Mouse (Mus musculus) activated CD4-positive, CD25-positive, alpha-beta regulatory T cell, adult 4 months (primary cell): ENCODE measurements around the gene Mov10. TPM values are rescaled to one million over a fixed set of nuclear protein-coding genes. Genes with fewer than 3 reads are reported as not detected.
A peak's percentile ranks its signal among the peaks of the same experiment; 100 is the strongest.

ENCODE experiments used
- ATAC-seq: one replicate; pipeline ENCODE4 v1.8.0; 2017
- polyA plus RNA-seq, 2 experiments: library from polyadenylated mRNA; unstranded; fragments of 100-300 nt; shearing (Covaris generic); gene quantifications; one replicate each; pipeline ENCODE4 v1.2.1; 2017

The Mov10 gene
- polyA plus RNA-seq, 2 experiments from 2014 or later = 16.2 to 34.8 TPM

GRCm38 (mm10) chr3:104805539-104805938 is 12.8 kb downstream of the Mov10 start:
- no peak for ATAC-seq

DNA sequence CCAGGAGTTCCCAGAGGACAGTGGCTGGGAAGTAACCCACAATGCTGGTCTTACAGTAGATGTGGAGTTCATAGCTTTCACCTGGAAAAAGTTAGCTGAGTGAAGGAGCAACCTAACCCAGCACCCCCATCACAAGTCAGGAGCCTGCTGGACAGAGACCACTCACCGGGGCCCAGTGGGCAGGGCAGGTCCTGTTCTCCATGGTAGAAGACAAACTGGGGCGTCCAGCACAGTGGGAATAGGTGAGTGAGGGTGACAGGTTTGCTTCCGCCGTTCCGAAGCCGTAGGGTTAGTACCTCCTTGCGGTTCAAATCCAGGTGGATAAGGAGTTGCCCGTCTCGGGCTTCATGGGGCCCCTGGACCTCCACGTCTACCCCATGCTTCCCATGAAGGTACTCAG is 14.1 kb downstream of the Mov10 start:
- ATAC-seq = no peak

DNA sequence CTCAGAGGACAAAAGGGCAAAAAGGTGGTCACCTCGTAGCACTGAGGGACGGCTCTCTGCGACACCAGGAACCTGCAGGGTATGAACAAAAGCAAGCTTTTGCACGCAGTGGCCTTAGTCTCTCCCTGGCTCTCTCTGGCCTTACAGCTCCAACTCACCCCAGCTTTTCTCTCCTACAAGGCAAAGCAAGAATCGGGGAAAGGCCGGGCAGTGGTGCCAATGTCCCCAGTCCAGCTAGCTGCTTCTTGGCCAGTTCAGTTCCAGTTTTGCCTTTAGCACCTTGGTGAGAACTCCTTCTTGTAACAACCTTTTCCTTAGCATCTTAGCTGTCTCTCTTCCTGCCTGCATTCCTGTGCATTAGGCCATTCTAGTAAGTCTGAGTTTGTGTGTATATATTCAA is 16.9 kb downstream of the Mov10 start:
- no peak for ATAC-seq

DNA sequence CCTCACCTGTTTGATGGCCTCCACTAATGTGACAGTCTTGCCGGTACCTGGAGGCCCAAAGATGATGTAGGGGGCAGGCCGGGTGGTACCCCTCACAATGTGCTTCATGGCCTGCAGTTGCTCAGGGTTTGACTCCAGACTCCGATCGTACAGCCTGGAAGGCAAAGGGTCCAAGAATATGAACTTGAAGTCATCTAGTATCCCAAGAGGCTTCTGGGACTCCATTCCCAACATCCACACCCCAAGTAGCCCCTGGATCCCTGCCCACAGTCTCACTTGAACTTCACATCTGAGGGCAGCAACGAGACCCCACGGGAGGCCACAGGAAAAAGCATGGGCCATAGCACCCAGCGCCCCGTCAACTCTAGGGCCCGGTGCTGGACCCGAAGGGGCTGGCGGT is 17.7 kb downstream of the Mov10 start:
- no peak for ATAC-seq

DNA sequence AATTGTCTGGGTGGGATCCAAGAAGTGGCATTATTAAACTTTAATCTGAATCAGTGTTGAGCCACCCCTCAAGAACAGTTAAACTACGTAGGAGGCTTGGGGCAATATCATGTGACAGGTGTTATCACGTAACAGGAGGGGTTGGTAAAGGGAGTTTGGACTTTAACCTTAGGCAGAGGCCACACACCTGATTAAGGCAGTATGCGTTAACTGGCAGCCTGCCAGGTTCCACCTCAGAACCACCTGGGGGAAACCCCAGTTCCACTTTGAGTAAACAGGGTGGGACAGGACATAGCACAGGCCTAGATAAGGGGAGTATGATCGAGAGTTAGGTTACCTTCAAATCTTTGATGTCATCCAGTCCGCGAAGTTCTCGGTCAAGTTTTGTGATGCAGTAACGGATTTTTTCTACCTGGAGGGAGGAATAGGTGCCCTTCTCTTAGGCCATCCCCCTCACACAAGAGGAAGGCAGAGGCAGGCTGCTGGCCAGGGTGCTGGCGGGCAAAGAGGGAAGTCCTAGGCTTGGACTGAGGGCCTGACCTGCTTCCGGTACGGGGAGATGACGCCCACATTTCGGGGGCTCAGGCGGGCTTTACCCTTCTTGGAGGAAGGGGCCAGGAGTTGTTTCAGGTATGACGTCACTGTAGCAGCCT is 21.8 kb downstream of the Mov10 start:
- ATAC-seq = peak; percentile 77

DNA sequence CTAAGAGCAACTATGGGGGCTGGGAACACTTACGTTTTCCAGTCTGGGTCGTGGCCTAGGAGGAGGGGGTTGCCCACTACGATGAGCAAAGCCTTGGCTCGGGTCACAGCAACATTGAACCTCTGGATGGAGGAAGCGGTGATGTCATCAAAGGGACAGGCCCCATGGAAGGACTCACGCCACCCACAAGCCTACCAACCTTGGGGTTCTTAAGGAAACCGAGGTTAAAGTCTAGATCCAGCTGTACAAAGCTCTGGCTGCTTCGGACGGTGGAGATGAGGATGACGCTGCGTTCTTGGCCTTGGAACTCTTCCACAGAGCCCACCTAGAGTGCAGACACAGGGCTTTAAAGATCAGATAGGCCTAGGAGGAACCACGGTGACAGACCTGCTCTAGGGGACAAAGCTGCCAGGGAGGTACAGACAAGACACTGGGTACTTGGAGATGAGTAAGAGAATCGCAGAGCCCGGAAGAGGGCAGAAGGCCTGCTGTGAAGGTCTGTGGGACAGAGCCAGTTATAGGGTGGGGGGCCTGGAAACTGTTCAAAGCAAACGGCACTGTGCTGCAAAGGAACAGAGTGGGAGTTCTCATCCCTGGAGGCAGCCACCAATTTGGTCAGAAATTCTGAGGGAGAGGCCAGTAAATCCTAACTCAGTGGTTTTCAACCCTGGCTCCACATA is 22.6 kb downstream of the Mov10 start:
- ATAC-seq = no peak

DNA sequence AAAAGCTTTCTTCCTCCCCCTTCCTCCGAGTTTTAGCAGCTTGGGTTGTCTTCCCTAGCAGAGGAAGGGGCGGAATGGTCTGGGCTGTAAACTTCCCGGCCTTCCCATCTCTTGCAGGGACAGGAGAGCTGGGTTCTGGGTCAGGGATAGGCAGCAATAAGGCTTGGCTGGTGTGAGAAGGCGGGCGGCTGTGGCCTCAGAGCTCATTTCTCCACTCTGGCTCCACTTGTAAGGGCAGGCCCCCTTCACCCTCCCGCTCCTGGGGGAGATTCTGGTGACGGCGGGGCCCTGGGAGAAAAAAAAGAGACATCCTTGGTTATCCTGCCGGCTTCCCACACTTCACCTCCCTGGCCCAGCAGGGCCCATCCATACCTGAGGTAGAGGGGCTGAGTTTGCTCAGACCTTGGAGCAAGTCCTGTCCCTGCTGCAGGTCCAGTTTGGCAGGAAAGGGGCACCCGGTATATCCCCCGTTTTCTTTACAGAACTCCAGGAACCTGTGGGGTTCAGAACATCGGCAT is 23.4 kb downstream of the Mov10 start:
- ATAC-seq = no peak

DNA sequence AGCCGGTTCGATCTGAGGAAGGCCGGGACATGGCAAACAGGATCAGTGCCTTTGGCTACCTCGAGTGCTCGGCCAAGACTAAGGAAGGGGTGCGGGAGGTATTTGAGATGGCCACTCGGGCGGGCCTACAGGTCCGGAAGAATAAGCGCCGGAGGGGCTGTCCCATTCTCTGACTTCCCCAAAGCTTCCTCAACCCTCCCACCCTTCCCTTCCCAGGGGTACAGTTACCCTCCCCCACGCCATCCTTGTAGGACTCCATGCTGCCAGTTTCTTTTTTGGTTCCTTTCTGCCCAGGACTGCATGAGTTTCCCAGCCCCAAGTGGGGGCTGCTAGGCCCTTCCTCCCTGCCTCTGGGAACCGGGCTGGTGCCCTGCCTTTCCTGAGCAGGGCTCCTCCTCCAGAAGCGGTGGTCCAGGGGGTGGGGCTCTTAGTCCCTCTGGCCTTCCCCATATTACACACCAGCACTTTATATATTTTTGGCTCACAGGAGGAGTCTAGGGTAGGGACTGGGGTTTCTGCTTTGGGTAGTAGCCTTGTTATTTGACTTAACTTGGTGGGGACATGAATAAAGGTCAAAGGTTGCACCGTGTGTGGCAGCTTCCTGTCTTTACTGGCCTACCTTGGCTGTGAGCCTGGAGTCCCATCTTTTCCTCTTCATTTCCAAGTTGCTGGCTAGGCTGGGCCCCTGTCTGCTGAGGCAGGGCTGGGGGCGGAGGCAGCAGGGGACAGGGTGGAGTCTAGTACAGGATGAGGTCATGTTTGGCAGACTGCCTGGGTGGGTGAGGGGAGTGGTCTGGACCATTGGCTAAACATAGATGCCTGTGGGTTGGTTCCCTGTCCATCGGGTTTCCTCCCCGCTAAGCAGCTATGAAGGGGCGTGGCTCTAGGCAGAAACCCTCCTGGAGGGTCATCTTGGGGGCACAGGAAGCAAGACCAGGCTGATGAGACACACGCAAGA is 24.2 kb downstream of the Mov10 start:
- peak; percentile 30 for ATAC-seq

GRCm38 (mm10) chr3:104792360-104793270 is 25.7 kb downstream of the Mov10 start:
- no peak for ATAC-seq

GRCm38 (mm10) chr3:104791671-104792070 is 26.7 kb downstream of the Mov10 start:
- ATAC-seq = no peak

DNA sequence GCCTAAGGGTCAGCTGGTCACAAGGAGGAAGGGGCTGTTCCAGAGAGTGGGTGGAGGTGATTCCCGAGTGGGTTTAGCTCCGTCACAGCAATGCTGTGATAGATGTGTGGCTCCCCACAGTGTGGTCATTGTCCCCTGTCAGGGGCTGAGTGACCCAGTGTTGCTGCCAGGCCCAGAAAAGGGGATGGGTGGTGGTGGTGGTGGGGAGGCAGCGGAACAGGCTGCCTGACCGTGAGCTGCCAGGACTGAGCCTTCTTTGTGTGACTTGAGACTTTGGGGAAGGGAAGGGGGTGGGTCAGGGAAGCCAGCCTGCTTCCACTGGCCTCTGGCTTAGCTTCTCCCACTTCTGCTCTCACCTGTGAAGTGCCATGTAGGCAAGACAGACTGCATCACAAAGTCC is 27.3 kb downstream of the Mov10 start:
- ATAC-seq = no peak

DNA sequence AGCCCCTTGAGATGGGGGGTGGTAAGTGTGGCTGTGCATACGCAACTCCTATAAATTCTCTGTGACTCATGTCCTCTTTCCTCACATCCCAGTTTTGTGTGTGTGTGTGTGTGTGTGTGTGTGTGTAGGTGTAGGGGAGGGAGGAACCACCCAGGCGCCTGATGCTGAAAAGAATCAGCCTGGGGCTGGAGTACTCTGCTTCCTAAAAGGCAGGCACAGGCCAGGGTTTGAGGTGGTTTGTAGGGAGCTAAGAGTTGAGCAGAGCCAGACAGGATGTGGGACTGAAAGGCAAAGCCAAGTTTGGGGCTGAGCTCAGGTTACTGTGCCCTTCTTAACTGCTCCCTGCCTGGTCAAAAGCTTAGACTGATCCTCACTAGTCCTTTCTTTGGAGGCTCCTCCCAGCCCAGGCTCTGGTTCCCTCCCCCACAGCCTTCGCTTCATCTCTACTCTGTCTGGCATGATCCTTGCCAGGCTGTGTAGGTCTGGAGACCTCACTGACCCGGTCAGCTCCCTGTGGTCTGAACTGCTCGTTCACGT is 27.9 kb downstream of the Mov10 start:
- ATAC-seq = no peak

- ATAC-seq = no peak
Observed at GRCm38 (mm10) chr3:104789822-104790221, 28.5 kb downstream of the Mov10 start.

GRCm38 (mm10) chr3:104789312-104789605 is 29.1 kb downstream of the Mov10 start:
- no peak for ATAC-seq

DNA sequence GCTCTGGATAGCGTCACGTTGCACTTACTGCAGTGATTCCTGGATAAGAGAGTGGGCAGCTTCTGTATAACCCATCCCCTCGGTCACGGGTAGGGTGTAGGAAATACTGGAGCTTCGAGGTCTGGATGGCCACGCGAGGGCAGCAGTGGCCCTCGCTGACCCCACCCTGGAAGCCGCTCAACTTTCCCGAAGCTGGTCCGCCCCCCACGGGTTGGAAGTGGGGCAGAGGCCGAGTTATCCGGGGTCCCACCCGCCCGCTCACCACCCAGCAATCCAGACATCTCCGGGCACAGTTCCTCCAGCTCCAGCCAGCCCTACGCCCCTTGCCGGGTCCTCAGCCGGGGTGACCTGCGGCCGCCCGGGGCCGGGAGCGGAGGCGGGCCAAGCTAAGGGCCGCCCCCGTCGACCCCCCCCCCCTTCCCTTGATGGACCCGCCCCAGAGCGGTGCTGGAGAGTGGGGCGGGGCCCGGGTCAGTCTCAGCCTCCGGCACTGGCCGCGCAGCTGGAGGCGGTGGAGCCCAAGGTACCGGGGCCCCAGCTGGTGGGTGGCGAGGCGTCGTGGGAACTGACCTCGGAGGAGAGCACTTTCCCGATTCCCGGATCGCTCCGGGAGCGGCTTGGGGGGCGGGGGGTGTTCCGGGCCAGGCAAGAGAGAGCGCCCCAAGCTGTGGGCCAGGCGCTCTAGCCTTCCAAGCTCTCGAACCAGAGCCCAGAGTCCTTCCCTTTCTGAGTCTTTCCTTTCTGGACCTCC is 29.6 kb downstream of the Mov10 start:
- no peak for ATAC-seq

DNA sequence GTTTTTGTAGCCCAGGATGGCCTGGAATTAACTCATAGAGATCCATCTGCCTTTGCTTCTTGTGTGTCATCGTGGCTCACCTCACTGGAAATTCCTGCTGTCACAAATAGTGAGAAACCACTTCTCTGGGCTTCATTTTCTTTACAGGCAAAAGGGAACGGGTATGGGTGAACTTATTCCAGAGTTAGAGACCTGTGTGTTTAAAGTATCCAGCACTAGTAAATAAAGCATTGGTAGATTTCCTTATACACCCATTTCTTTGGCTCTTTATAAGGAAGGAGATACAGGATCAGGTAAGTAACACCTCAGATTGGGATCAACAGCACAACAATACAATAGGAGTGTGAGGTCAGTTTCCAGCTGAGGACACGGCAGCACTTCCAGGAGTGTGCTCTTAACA is 30.3 kb downstream of the Mov10 start, which contains the start of gene Rhoc:
Gene Rhoc (plus strand): TSS at position 301 of the 400 bp plus-strand sequence.
- no peak for ATAC-seq

GRCm38 (mm10) chr3:104785284-104785683 is 33.1 kb downstream of the Mov10 start:
- ATAC-seq = no peak

- peak; percentile 33 for ATAC-seq
Observed at GRCm38 (mm10) chr3:104783971-104784500, 34.3 kb downstream of the Mov10 start.

DNA sequence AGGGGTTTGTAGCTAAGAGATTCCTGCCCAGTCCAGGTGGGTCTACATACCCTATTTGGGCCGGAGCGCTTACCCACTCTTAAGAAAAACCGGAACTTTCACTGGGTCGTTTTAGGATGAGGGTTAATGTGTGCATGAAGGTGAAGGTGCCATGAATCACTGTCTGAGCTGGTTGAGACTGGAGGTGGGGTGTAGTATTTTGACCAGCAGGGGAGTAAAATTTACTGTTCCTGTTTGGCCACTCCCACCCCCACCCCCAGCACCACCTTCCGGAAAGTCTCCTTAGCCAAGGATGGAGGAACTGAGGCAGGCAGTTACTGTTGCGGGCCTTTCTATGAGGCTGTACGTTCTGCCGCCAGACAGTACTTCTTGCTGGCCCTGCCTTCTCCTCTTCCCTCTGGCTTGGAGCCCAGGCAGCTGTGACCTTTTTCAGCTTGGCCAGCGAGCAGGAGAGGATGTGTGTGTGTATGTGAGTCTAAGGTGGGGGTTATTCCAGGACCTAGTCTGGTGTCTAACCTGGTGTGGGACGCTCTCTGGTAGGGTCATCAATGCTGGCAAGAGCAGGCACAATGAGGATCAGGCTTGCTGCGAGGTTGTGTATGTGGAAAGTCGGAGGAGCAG is 36.2 kb downstream of the Mov10 start:
- ATAC-seq = peak; percentile 9

DNA sequence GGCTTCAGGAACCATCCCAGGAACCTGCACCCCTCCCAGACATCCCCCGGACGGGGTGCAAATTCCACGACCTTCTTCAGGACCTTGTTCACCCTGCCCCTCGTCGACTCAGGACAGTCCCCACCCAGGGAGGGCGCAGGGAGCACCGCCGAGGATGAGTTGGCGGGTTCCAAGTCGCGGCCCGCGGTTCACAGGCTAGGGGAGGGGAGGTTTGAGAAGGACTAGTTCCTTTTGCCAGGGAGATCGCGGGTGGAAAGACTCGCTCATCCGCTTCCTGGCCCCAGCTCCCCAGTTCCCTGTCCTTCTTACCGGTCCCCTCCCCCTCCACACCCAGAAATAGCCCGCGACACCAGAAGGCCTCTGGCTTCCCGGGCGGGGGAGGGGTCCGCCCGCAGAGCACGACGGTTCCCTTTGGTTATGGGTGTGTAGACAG is 36.9 kb downstream of the Mov10 start, which contains the start of gene Fam19a3:
Gene Fam19a3 (minus strand): TSS at position 370 of the 433 bp plus-strand sequence.
- ATAC-seq = peak; percentile 26
